ENCODE assay signal across 8 mouse cellular contexts in the genomic region with DNA sequence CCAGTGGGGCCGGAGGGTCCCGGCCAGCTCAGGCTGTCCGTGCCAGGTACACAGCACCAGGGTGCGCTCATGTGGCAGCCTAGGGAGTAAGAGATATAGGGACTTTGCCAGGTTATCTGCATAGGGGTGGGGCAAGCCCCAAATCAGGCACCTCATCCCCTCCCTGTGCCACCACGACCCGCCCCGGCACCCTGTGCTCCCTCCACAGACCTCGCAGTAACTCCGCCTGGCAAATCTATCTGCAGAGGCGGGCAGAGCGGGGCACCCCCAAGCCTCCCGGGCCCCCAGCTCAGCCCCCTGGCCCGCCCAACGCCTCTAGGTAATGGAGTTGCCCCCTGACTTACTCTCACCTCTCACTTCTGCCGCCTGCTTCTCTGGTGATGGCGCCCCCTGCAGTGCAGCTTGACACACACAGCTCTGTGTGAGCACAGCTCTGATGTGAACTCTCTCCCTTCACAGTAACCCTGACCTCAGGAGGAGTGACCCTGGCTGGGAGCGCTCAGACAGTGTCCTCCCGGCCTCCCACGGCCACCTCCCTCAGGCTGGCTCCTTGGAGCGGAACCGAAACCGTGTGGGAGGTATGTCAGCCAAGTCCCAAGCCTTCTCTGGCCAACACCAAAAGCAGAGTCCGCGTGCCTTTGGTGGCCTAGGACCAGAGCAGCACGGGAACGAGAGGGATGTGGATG. TPM values are rescaled to one million over a fixed set of nuclear protein-coding genes. Genes with fewer than 3 reads are reported as not detected.
A peak's percentile ranks its signal among the peaks of the same experiment; 100 is the strongest.
DNase-seq lines count a peak whose midpoint lies in the region; ATAC-seq and TF ChIP-seq lines count a peak whose summit lies in the region.

No protein-coding gene starts in this region.

- H3K9me3 ChIP-seq in lung, embryonic 14.5 days (ENCODE audit: low read depth, low read length) = no peaks in the 10 kb centered on the region
- H3K9me3 ChIP-seq in hindbrain, embryonic 12.5 days (replicated peaks) = no peaks in the 10 kb centered on the region

- no peak overlapping the region for H3K4me3 ChIP-seq in gastrocnemius, adult 2 months
- H3K4me3 ChIP-seq in cortical plate, adult 2 months (ENCODE audit: insufficient read depth, low read length) = no peak overlapping the region
- no peak overlapping the region for H3K4me3 ChIP-seq in lung, embryonic 14.5 days (ENCODE audit: low read depth, low read length)
- H3K4me3 ChIP-seq in hindbrain, embryonic 12.5 days = no peak overlapping the region

- intact Hi-C loops in gastrocnemius, adult 2 months (cut with DNase I) = loop anchor here (5.0 to 10.0 kb wide), 2 partner anchors 71 to 174 kb away; a partner anchor contains a TSS

- no peaks in the 10 kb centered on the region for H3K27me3 ChIP-seq in lung, embryonic 14.5 days (ENCODE audit: insufficient read depth, low read length)
- H3K27me3 ChIP-seq in hindbrain, embryonic 12.5 days = no peaks in the 10 kb centered on the region

- H3K4me2 ChIP-seq in lung, embryonic 14.5 days = no peak overlapping the region
- no peak overlapping the region for H3K4me2 ChIP-seq in hindbrain, embryonic 12.5 days (replicated peaks)

- H3K36me3 ChIP-seq in lung, embryonic 14.5 days (ENCODE audit: insufficient read depth) = peaks cover 92% of the 10 kb centered on the region
- peaks cover 96% of the 10 kb centered on the region for H3K36me3 ChIP-seq in hindbrain, embryonic 12.5 days

- peak; percentile 52 for TF ChIP-seq CTCF in gastrocnemius, adult 2 months (IDR thresholded peaks at IDR 0.05)
- peak; percentile 32; the same call in 1 of the 2 replicates for TF ChIP-seq CTCF in cortical plate, adult 2 months (IDR thresholded peaks at IDR 0.05; ENCODE audit: extremely low read depth, insufficient read depth, low read length)
- peak; percentile 49 for TF ChIP-seq CTCF in lung, embryonic 14.5 days (IDR thresholded peaks at IDR 0.05; ENCODE audit: low read depth)

- no peak overlapping the region for H3K27ac ChIP-seq in gastrocnemius, adult 2 months
- no peak overlapping the region for H3K27ac ChIP-seq in cortical plate, adult 2 months (ENCODE audit: insufficient read depth, low read length)
- H3K27ac ChIP-seq in lung, embryonic 14.5 days (ENCODE audit: low read depth) = no peak overlapping the region
- H3K27ac ChIP-seq in hindbrain, embryonic 12.5 days = no peak overlapping the region

- DNase-seq in gastrocnemius, adult 2 months = peak; percentile 50
- DNase-seq in gastrocnemius, adult 8-10 months (ENCODE audit: low spot score in 2 of 2) = no peak
- DNase-seq in B cell, adult 2 months = peak; percentile 55 to 58
- DNase-seq in lung, embryonic 14.5 days = no peak
- DNase-seq in layer of hippocampus, adult 8-10 months (ENCODE audit: low spot score in 2 of 2) = no peak
- no peak for DNase-seq in left cerebral cortex, adult 11 months (ENCODE audit: low spot score)

- WGBS in lung, embryonic 14.5 days = 85% methylated on average over 26 of the region's 26 CpGs
- 84% methylated on average over 26 of the region's 26 CpGs for WGBS in hindbrain, embryonic 12.5 days

- no peaks in the 10 kb centered on the region for H3K4me1 ChIP-seq in cortical plate, adult 2 months (ENCODE audit: control insufficient read depth, insufficient read depth, low read length)
- no peaks in the 10 kb centered on the region for H3K4me1 ChIP-seq in lung, embryonic 14.5 days (ENCODE audit: insufficient read depth)
- H3K4me1 ChIP-seq in hindbrain, embryonic 12.5 days = no peaks in the 10 kb centered on the region

- ATAC-seq in lung, embryonic 14.5 days (ENCODE audit: insufficient read depth) = no peak; the same call in 1 of the 2 replicates
- ATAC-seq in hindbrain, embryonic 12.5 days (ENCODE audit: low FRiP score) = no peak

- no peak overlapping the region for H3K9ac ChIP-seq in lung, embryonic 14.5 days
- no peak overlapping the region for H3K9ac ChIP-seq in hindbrain, embryonic 12.5 days

- TF ChIP-seq POLR2A in cortical plate, adult 2 months (IDR thresholded peaks at IDR 0.05; ENCODE audit: extremely low read depth, insufficient read depth, low read length) = no peak

RNA-seq across cellular contexts. Expression of a gene that starts 7.1 kb away (rescaled TPM):
- not detected for total RNA-seq in gastrocnemius, adult 2 months (2021)
- total RNA-seq in gastrocnemius, adult 8-10 months (2022) = not detected
- polyA plus RNA-seq in cortical plate, adult 2 months (2012; rRNA removed) = not detected in 2 replicates
- not detected in 2 replicates for polyA plus RNA-seq in lung, embryonic 14.5 days (2014; fragmentation: Nextera tagmentation; extraction: Ambion mirVana)
- not detected in 2 replicates for polyA plus RNA-seq in hindbrain, embryonic 12.5 days (2016; fragmentation: Nextera tagmentation; extraction: Ambion mirVana)
- total RNA-seq in layer of hippocampus, adult 8-10 months (2022) = 1 to 10 TPM in 1 of 4 experiments, under 1 TPM in 2, not detected in 1; 0.54 to 1.1 (median 0.87) TPM

RNA-seq across cellular contexts. Expression of a gene that starts 10.5 kb away (rescaled TPM):
- 10 to 100 TPM; 11.0 to 18.4 TPM for total RNA-seq in gastrocnemius, adult 2 months (2021)
- 10 to 100 TPM; 11.2 to 20.5 (median 14.7) TPM for total RNA-seq in gastrocnemius, adult 8-10 months (2022)
- polyA plus RNA-seq in cortical plate, adult 2 months (2012; rRNA removed) = 0.19 and 0.27 TPM in 2 replicates
- polyA plus RNA-seq in lung, embryonic 14.5 days (2014; fragmentation: Nextera tagmentation; extraction: Ambion mirVana) = not detected in 2 replicates
- not detected in 2 replicates for polyA plus RNA-seq in hindbrain, embryonic 12.5 days (2016; fragmentation: Nextera tagmentation; extraction: Ambion mirVana)
- 1 to 10 TPM in 1 of 4 experiments, not detected in 3; 1.0 TPM for total RNA-seq in layer of hippocampus, adult 8-10 months (2022)

RNA-seq across cellular contexts. Expression of a gene that starts 30.4 kb away (rescaled TPM):
- not detected for total RNA-seq in gastrocnemius, adult 2 months (2021)
- total RNA-seq in gastrocnemius, adult 8-10 months (2022) = not detected
- polyA plus RNA-seq in cortical plate, adult 2 months (2012; rRNA removed) = not detected in 2 replicates
- 0.81 and 1.1 TPM in 2 replicates for polyA plus RNA-seq in lung, embryonic 14.5 days (2014; fragmentation: Nextera tagmentation; extraction: Ambion mirVana)
- 0.10 and 0.38 TPM in 2 replicates for polyA plus RNA-seq in hindbrain, embryonic 12.5 days (2016; fragmentation: Nextera tagmentation; extraction: Ambion mirVana)
- total RNA-seq in layer of hippocampus, adult 8-10 months (2022) = under 1 TPM in 1 of 4 experiments, not detected in 3; 0.21 TPM

RNA-seq across cellular contexts. Expression of a gene that starts 38.5 kb away (rescaled TPM):
- 10 to 100 TPM; 35.0 to 38.4 TPM for total RNA-seq in gastrocnemius, adult 2 months (2021)
- 10 to 100 TPM; 34.9 to 41.1 (median 38.1) TPM for total RNA-seq in gastrocnemius, adult 8-10 months (2022)
- polyA plus RNA-seq in cortical plate, adult 2 months (2012; rRNA removed) = 124 and 128 TPM in 2 replicates
- polyA plus RNA-seq in lung, embryonic 14.5 days (2014; fragmentation: Nextera tagmentation; extraction: Ambion mirVana) = 97.0 and 98.8 TPM in 2 replicates
- 96.0 and 102 TPM in 2 replicates for polyA plus RNA-seq in hindbrain, embryonic 12.5 days (2016; fragmentation: Nextera tagmentation; extraction: Ambion mirVana)
- total RNA-seq in layer of hippocampus, adult 8-10 months (2022) = 100 to 1,000 TPM in 1 of 4 experiments, 10 to 100 TPM in 3; 84.8 to 102 (median 92.8) TPM

RNA-seq across cellular contexts. Expression of a gene that starts 38.8 kb away (rescaled TPM):
- total RNA-seq in gastrocnemius, adult 2 months (2021) = 100 to 1,000 TPM; 264 to 408 TPM
- 100 to 1,000 TPM; 276 to 326 (median 293) TPM for total RNA-seq in gastrocnemius, adult 8-10 months (2022)
- 139 and 143 TPM in 2 replicates for polyA plus RNA-seq in cortical plate, adult 2 months (2012; rRNA removed)
- 128 and 133 TPM in 2 replicates for polyA plus RNA-seq in lung, embryonic 14.5 days (2014; fragmentation: Nextera tagmentation; extraction: Ambion mirVana)
- polyA plus RNA-seq in hindbrain, embryonic 12.5 days (2016; fragmentation: Nextera tagmentation; extraction: Ambion mirVana) = 145 and 148 TPM in 2 replicates
- total RNA-seq in layer of hippocampus, adult 8-10 months (2022) = 100 to 1,000 TPM; 118 to 129 (median 122) TPM

Comparison
In these comparisons a context has a peak if more than half of its experiments do, and no peak if none do; other contexts are left out.
1. DNase-seq: peak in gastrocnemius, adult 2 months (single experiment) and B cell, adult 2 months (2 of 2); none in gastrocnemius, adult 8-10 months (0 of 2), lung, embryonic 14.5 days (single experiment), layer of hippocampus, adult 8-10 months (0 of 2) and left cerebral cortex, adult 11 months (single experiment).
2. RNA of a gene that starts 10.5 kb away (total RNA-seq): 11.0 to 18.4 TPM in gastrocnemius, adult 2 months and 11.2 to 20.5 TPM in gastrocnemius, adult 8-10 months; 1.0 TPM in layer of hippocampus, adult 8-10 months; every median in the first group is over 4 times any median in the second.
3. Peak in every context shown above with its lines, with median percentiles within 50 percentile points of each other: CTCF ChIP-seq.